ENCODE assay signal across 20 mouse cellular contexts in the genomic region with DNA sequence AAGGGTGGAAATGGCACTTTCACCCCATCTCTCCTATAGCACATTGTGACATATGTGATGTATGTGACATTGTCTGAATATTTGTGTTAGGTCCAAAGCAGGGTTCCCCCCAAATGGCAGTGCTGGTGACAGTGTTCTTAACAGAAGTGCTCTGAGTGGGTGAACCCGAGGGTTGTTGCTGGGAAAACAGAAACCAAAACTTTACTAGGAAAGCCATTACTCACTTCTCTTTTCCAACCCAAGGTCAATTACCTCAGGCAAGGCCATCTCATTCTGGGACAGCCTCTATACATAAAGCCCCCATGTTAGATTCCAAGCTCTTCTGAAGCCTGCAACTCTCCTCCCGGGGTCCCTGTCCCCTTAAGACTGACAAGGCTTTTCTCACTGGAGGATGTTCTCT. TPM values are rescaled to one million over a fixed set of nuclear protein-coding genes. Genes with fewer than 3 reads are reported as not detected.
DNase-seq lines count a peak whose midpoint lies in the region; ATAC-seq and TF ChIP-seq lines count a peak whose summit lies in the region.
"Had no signal": no experiment of that assay in that cellular context is flagged by ENCODE, and none has a peak within 500 bp of the region (broad histone marks: within the 10 kb centered on the region; RNA-seq: fewer than 3 reads in every experiment).

No protein-coding gene starts in this region.

- TF ChIP-seq CTCF in CH12.LX (conservative IDR thresholded peaks at IDR 0.05 in 1 of 2, IDR thresholded peaks at IDR 0.05 in 1 of 2; ENCODE audit: low read depth in 2 of 2, low read length in 2 of 2) = no peak

- peaks cover 3% of the 10 kb centered on the region; the same call in 1 of the 2 replicates for H3K79me2 ChIP-seq in CH12.LX (replicated peaks; ENCODE audit: control insufficient read depth, extremely low read depth, insufficient read depth, poor library complexity, severe bottlenecking)

- 78% methylated on average over 2 of the region's 2 CpGs for WGBS in midbrain, embryonic 16.5 days

- peaks cover 21% of the 10 kb centered on the region for H3K9me3 ChIP-seq in CH12.LX (replicated peaks; ENCODE audit: low read length)
- peaks cover 23% of the 10 kb centered on the region for H3K9me3 ChIP-seq in megakaryocyte, embryonic 14.5 days
- H3K9me3 ChIP-seq in midbrain, embryonic 16.5 days (replicated peaks; ENCODE audit: control insufficient read depth, low read length, poor library complexity, severe bottlenecking) = no peaks in the 10 kb centered on the region
- H3K9me3 ChIP-seq: embryonic facial prominence, embryonic 12.5 days; forebrain, embryonic 15.5 days; hindbrain, embryonic 13.5 days had no signal

- peaks cover 26 to 46% of the 10 kb centered on the region in 2 experiments for H3K4me1 ChIP-seq in CH12.LX (ENCODE audit: control insufficient read depth in 1 of 2, insufficient read depth in 2 of 2)
- peaks cover 24% of the 10 kb centered on the region for H3K4me1 ChIP-seq in megakaryocyte, embryonic 14.5 days
- no peaks in the 10 kb centered on the region for H3K4me1 ChIP-seq in midbrain, embryonic 16.5 days (ENCODE audit: control insufficient read depth, insufficient read depth, low read length)
- H3K4me1 ChIP-seq: embryonic facial prominence, embryonic 12.5 days; forebrain, embryonic 15.5 days; hindbrain, embryonic 13.5 days had no signal

- TF ChIP-seq EP300 in CH12.LX (IDR thresholded peaks at IDR 0.05; ENCODE audit: low read length) = peak; percentile 68

- H3K27me3 ChIP-seq in CH12.LX (replicated peaks) = no peaks in the 10 kb centered on the region
- H3K27me3 ChIP-seq in megakaryocyte, embryonic 14.5 days (replicated peaks) = peaks cover 34% of the 10 kb centered on the region
- no peaks in the 10 kb centered on the region for H3K27me3 ChIP-seq in splenic B cell, adult 2 months (ENCODE audit: control insufficient read depth, insufficient read depth, low read length, poor library complexity, severe bottlenecking)
- no peaks in the 10 kb centered on the region for H3K27me3 ChIP-seq in midbrain, embryonic 16.5 days (ENCODE audit: control insufficient read depth, insufficient read depth, low read depth, low read length)
- H3K27me3 ChIP-seq: embryonic facial prominence, embryonic 12.5 days; forebrain, embryonic 15.5 days; hindbrain, embryonic 13.5 days had no signal

- no peak overlapping the region for H3K27ac ChIP-seq in CH12.LX (ENCODE audit: insufficient read depth, low read depth)
- H3K27ac ChIP-seq in midbrain, embryonic 16.5 days (ENCODE audit: low read length) = no peak overlapping the region
- H3K27ac ChIP-seq: embryonic facial prominence, embryonic 12.5 days; forebrain, embryonic 15.5 days; hindbrain, embryonic 13.5 days; hindbrain, postnatal 0 days had no signal

- TF ChIP-seq POLR2A in CH12.LX (IDR thresholded peaks at IDR 0.05; ENCODE audit: low read depth, low read length) = no peak

- in situ Hi-C loops in CH12.LX (cut with MboI; ENCODE audit: low pct_ligation_motif_present, low pct_unique_long_range_greater_than_20kb, low sequenced_read_pairs) = no loop called here

- H3K4me3 ChIP-seq in CH12.LX (replicated peaks in 1 of 3; ENCODE audit: low read depth in 2 of 3, low read length in 2 of 3, poor library complexity in 1 of 3) = no peak overlapping the region
- peak overlapping the region; percentile 69 for H3K4me3 ChIP-seq in megakaryocyte, embryonic 14.5 days (replicated peaks)
- no peak overlapping the region for H3K4me3 ChIP-seq in midbrain, embryonic 16.5 days (ENCODE audit: low read depth, low read length)
- H3K4me3 ChIP-seq: embryonic facial prominence, embryonic 12.5 days; forebrain, embryonic 15.5 days; hindbrain, embryonic 13.5 days had no signal

- peak; percentile 37 for ATAC-seq in common myeloid progenitor, adult 5-6 weeks (replicated peaks; ENCODE audit: low read depth, poor library complexity, severe bottlenecking)
- no peak for ATAC-seq in midbrain, embryonic 16.5 days
- ATAC-seq: forebrain, embryonic 15.5 days; hindbrain, postnatal 0 days had no signal

- no peak for DNase-seq in CH12.LX (ENCODE audit: extremely low read depth)
- peak; percentile 50 for DNase-seq in splenic B cell, adult 2 months (ENCODE audit: low read depth, low spot score)
- no peak for DNase-seq in gastrocnemius, postnatal 25 days
- DNase-seq: adrenal gland, postnatal 10 days; cerebellum, adult 11-12 months; cerebellum, adult 9-11 months; cerebellum, postnatal 36 days; gastrocnemius, postnatal 10 days; heart, adult 11 months; heart, postnatal 10 days; heart, postnatal 4 days had no signal

- peaks cover 0 to 50% of the 10 kb centered on the region in 2 experiments for H3K36me3 ChIP-seq in CH12.LX (replicated peaks in 1 of 2; ENCODE audit: control insufficient read depth in 1 of 2, insufficient read depth in 1 of 2, low read length in 1 of 2)
- H3K36me3 ChIP-seq in megakaryocyte, embryonic 14.5 days (replicated peaks; ENCODE audit: low read length) = no peaks in the 10 kb centered on the region
- H3K36me3 ChIP-seq in splenic B cell, adult 2 months (ENCODE audit: control insufficient read depth, insufficient read depth, low read length, poor library complexity, severe bottlenecking) = peaks cover 4% of the 10 kb centered on the region; the same call in 1 of the 2 replicates
- no peaks in the 10 kb centered on the region for H3K36me3 ChIP-seq in midbrain, embryonic 16.5 days (ENCODE audit: control insufficient read depth, insufficient read depth, low read length)
- H3K36me3 ChIP-seq: embryonic facial prominence, embryonic 12.5 days; forebrain, embryonic 15.5 days; hindbrain, embryonic 13.5 days had no signal

- H3K4me2 ChIP-seq in CH12.LX (ENCODE audit: insufficient read depth, low read depth, poor library complexity, severe bottlenecking) = 0 out of 2 replicates have a peak overlapping the region, but pooled peaks have one; percentile 24
- H3K4me2 ChIP-seq in midbrain, embryonic 16.5 days (ENCODE audit: low read length) = no peak overlapping the region
- H3K4me2 ChIP-seq: embryonic facial prominence, embryonic 12.5 days; forebrain, embryonic 15.5 days; hindbrain, embryonic 13.5 days had no signal

- H3K9ac ChIP-seq in CH12.LX (ENCODE audit: insufficient read depth, low read depth) = no peak overlapping the region
- no peak overlapping the region for H3K9ac ChIP-seq in midbrain, embryonic 16.5 days (ENCODE audit: low read depth, low read length)
- H3K9ac ChIP-seq: embryonic facial prominence, embryonic 12.5 days; forebrain, embryonic 15.5 days; hindbrain, embryonic 13.5 days had no signal

- dilution Hi-C loops in CH12.LX (cut with MboI; ENCODE audit: extremely low pct_ligation_motif_present, extremely low pct_unique_long_range_greater_than_20kb, low sequenced_read_pairs) = no loop called here

- TF ChIP-seq RAD21 in CH12.LX (IDR thresholded peaks at IDR 0.05; ENCODE audit: low read depth, low read length) = no peak

TF ChIP-seq in CH12.LX, 34 proteins besides CTCF, POLR2A, EP300 and RAD21:
- TF ChIP-seq ETS1 (conservative IDR thresholded peaks at IDR 0.05; ENCODE audit: low read depth, low read length) = 0 out of 2 replicates have a peak, but pooled peaks have one; percentile 25
- no peak for TF ChIP-seq TCF12 (IDR thresholded peaks at IDR 0.05; ENCODE audit: low read depth, low read length)
- no peak for TF ChIP-seq MYC (IDR thresholded peaks at IDR 0.05; ENCODE audit: low read depth, low read length)
- TF ChIP-seq MAX (IDR thresholded peaks at IDR 0.05; ENCODE audit: low read length) = no peak
- TF ChIP-seq JUN (IDR thresholded peaks at IDR 0.05; ENCODE audit: insufficient read depth, low read depth, low read length) = no peak
- no peak for TF ChIP-seq POLR2AphosphoS2 (IDR thresholded peaks at IDR 0.05; ENCODE audit: low read depth, low read length)
- TF ChIP-seq NRF1 (IDR thresholded peaks at IDR 0.05; ENCODE audit: low read depth, low read length) = no peak
- peak; percentile 65 for TF ChIP-seq IRF4 (IDR thresholded peaks at IDR 0.05; ENCODE audit: low read depth, low read length)
- TF ChIP-seq ZC3H11A (IDR thresholded peaks at IDR 0.05; ENCODE audit: low read depth, low read length) = no peak

RNA-seq across cellular contexts. Expression of gene Zfp3, which starts 21.9 kb away (rescaled TPM):
- 3.1 and 3.5 TPM in 2 replicates for total RNA-seq in CH12.LX (2012; rRNA removed)
- 1.7 and 1.9 TPM in 2 replicates for total RNA-seq in CH12.LX (2014; rRNA removed)
- polyA plus RNA-seq in CH12.LX (2012; ENCODE audit: insufficient read length, low read depth) = 2.0 and 2.5 TPM in 2 replicates
- total RNA-seq in common myeloid progenitor, adult 5-6 weeks (2017) = 2.3 and 4.2 TPM in 2 replicates
- polyA plus RNA-seq in megakaryocyte, embryonic 14.5 days (2012; ENCODE audit: insufficient read depth, low replicate concordance) = 0.55 TPM in 1 of 2 replicates, not detected in the other
- 1 to 10 TPM; 8.8 to 9.6 TPM for total RNA-seq in gastrocnemius, postnatal 25 days (2021)
- polyA plus RNA-seq in midbrain, embryonic 16.5 days (2015; fragmentation: Nextera tagmentation; extraction: Ambion mirVana) = 14.6 and 17.4 TPM in 2 replicates

RNA-seq across cellular contexts. Expression of gene Scimp, which starts 26.5 kb away (rescaled TPM):
- total RNA-seq in CH12.LX (2012; rRNA removed) (0.17 and 0.30 TPM in 2 replicates), CH12.LX (2014; rRNA removed) (0.21 and 1.2 TPM in 2 replicates)
- polyA plus RNA-seq in CH12.LX (2012; ENCODE audit: insufficient read length, low read depth) = 0.53 and 0.79 TPM in 2 replicates
- total RNA-seq in common myeloid progenitor, adult 5-6 weeks (2017) = not detected in 2 replicates
- polyA plus RNA-seq in megakaryocyte, embryonic 14.5 days (2012; ENCODE audit: insufficient read depth, low replicate concordance) = not detected in 2 replicates
- not detected for total RNA-seq in gastrocnemius, postnatal 25 days (2021)
- polyA plus RNA-seq in midbrain, embryonic 16.5 days (2015; fragmentation: Nextera tagmentation; extraction: Ambion mirVana) = not detected in 2 replicates
- total RNA-seq: ES-E14; gastrocnemius, postnatal 10 days; heart, postnatal 10 days; heart, postnatal 4 days; hindbrain, postnatal 0 days had no signal
- polyA plus RNA-seq: embryonic facial prominence, embryonic 12.5 days; forebrain, embryonic 11.5 days; forebrain, embryonic 15.5 days had no signal

RNA-seq across cellular contexts. Expression of gene Rabep1, which starts 58.7 kb away (rescaled TPM):
- total RNA-seq in CH12.LX (2012; rRNA removed) (22.3 and 23.8 TPM in 2 replicates), CH12.LX (2014; rRNA removed) (26.1 and 33.4 TPM in 2 replicates)
- 28.3 and 34.7 TPM in 2 replicates for polyA plus RNA-seq in CH12.LX (2012; ENCODE audit: insufficient read length, low read depth)
- total RNA-seq in common myeloid progenitor, adult 5-6 weeks (2017) = 63.2 and 68.4 TPM in 2 replicates
- polyA plus RNA-seq in megakaryocyte, embryonic 14.5 days (2012; ENCODE audit: insufficient read depth, low replicate concordance) = 2.9 and 29.2 TPM in 2 replicates
- 10 to 100 TPM; 28.4 to 29.2 TPM for total RNA-seq in gastrocnemius, postnatal 25 days (2021)
- 88.6 and 91.0 TPM in 2 replicates for polyA plus RNA-seq in midbrain, embryonic 16.5 days (2015; fragmentation: Nextera tagmentation; extraction: Ambion mirVana)
